Comparison of ENCODE assay signal across 14 mouse cellular contexts in the genomic region with DNA sequence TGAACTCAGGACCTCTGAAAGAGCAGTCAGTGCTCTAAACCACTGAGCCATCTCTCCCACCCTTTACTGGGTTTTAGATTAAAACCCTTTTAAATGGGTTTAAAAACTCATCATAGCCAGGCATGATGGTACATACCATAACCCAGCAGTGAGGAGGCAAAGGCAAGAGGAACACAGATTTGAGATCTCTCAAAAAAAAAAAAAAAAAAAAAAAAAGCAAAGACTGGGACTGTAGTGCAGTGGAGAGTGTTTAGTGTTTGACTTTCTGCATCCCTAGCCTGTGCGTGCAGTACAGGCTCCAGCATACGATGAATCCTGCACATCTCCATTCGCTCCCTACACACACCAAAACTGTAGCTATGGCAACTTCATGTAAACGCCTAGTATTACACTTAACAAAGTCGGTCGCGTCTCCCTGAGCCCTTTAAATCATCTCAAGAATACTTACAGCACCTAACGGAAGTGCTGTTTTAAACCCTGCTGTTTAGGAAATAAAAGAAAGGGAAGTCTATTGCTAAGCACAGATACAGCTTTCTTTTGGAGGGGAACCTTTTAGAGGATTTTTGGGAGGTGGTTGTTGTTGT. TPM values are rescaled to one million over a fixed set of nuclear protein-coding genes. Genes with fewer than 3 reads are reported as not detected.
DNase-seq lines count a peak whose midpoint lies in the region; ATAC-seq lines count a peak whose summit lies in the region.
"Had no signal": no experiment of that assay in that cellular context is flagged by ENCODE, and none has a peak within 500 bp of the region (broad histone marks: within the 10 kb centered on the region; RNA-seq: fewer than 3 reads in every experiment).

No protein-coding gene starts in this region.

- H3K27ac ChIP-seq in midbrain, embryonic 15.5 days = no peak overlapping the region
- H3K27ac ChIP-seq in midbrain, embryonic 10.5 days (replicated peaks) = no peak overlapping the region

- no peak overlapping the region for H3K4me3 ChIP-seq in midbrain, embryonic 15.5 days
- H3K4me3 ChIP-seq in midbrain, embryonic 10.5 days = no peak overlapping the region
- H3K4me3 ChIP-seq: erythroblast, embryonic 14.5 days had no signal

- 41% methylated on average over 8 of the region's 8 CpGs for WGBS in midbrain, embryonic 15.5 days
- WGBS in midbrain, embryonic 10.5 days = 69% methylated on average over 8 of the region's 8 CpGs

- no peak overlapping the region for H3K9ac ChIP-seq in midbrain, embryonic 15.5 days

- DNase-seq in heart, adult 11 months = peak; percentile 17
- DNase-seq in heart, adult 8-10 months (ENCODE audit: low spot score) = no peak
- no peak for DNase-seq in midbrain, embryonic 10.5 days (ENCODE audit: low spot score)
- peak; percentile 34 for DNase-seq in splenic B cell, adult 2 months (ENCODE audit: low read depth, low spot score)
- DNase-seq in layer of hippocampus, postnatal 36 days = no peak
- DNase-seq in left cerebral cortex, adult 8-10 months (ENCODE audit: low spot score in 2 of 2) = no peak
- DNase-seq: adrenal gland, postnatal 25 days; gastrocnemius, postnatal 10 days; kidney, adult 11 months; left cerebral cortex, postnatal 4 days; thymus, adult 18-20 months had no signal

- no peaks in the 10 kb centered on the region for H3K36me3 ChIP-seq in midbrain, embryonic 15.5 days (replicated peaks)
- no peaks in the 10 kb centered on the region for H3K36me3 ChIP-seq in midbrain, embryonic 10.5 days
- no peaks in the 10 kb centered on the region for H3K36me3 ChIP-seq in splenic B cell, adult 2 months (ENCODE audit: control insufficient read depth, insufficient read depth, low read length, poor library complexity, severe bottlenecking)

- H3K4me2 ChIP-seq in midbrain, embryonic 15.5 days = no peak overlapping the region

- H3K9me3 ChIP-seq in midbrain, embryonic 15.5 days = no peaks in the 10 kb centered on the region
- no peaks in the 10 kb centered on the region for H3K9me3 ChIP-seq in midbrain, embryonic 10.5 days (replicated peaks)

- H3K4me1 ChIP-seq in midbrain, embryonic 15.5 days = peaks cover 24% of the 10 kb centered on the region
- H3K4me1 ChIP-seq in midbrain, embryonic 10.5 days = peaks cover 10% of the 10 kb centered on the region

- no peaks in the 10 kb centered on the region for H3K27me3 ChIP-seq in midbrain, embryonic 15.5 days (replicated peaks)
- H3K27me3 ChIP-seq in midbrain, embryonic 10.5 days (ENCODE audit: low read depth, poor library complexity, severe bottlenecking) = no peaks in the 10 kb centered on the region
- no peaks in the 10 kb centered on the region; the same call in 1 of the 2 replicates for H3K27me3 ChIP-seq in splenic B cell, adult 2 months (ENCODE audit: control insufficient read depth, insufficient read depth, low read length, poor library complexity, severe bottlenecking)

- 0 out of 2 replicates have a peak, but pooled peaks have one; percentile 42 for ATAC-seq in midbrain, embryonic 15.5 days (replicated peaks)
- peak; percentile 86 to 88 for ATAC-seq in hematopoietic stem cell, adult 5-6 weeks (replicated peaks in 1 of 2; ENCODE audit: insufficient read depth in 1 of 2, low FRiP score in 2 of 2, low TSS enrichment in 1 of 2, low read depth in 1 of 2, poor library complexity in 2 of 2, severe bottlenecking in 2 of 2)

RNA-seq across cellular contexts. Expression of a gene that starts 8.1 kb away (rescaled TPM):
- total RNA-seq in heart, adult 8-10 months (2022) = 10 to 100 TPM; 43.5 to 48.0 (median 46.9) TPM
- polyA plus RNA-seq in midbrain, embryonic 15.5 days (2015; fragmentation: Nextera tagmentation; extraction: Ambion mirVana) = 18.8 and 19.5 TPM in 2 replicates
- 24.4 and 24.5 TPM in 2 replicates for polyA plus RNA-seq in midbrain, embryonic 10.5 days (2016; fragmentation: Nextera tagmentation; extraction: Ambion mirVana)
- 72.1 and 75.6 TPM in 2 replicates for total RNA-seq in hematopoietic stem cell, adult 5-6 weeks (2017)
- 10 to 100 TPM; 50.5 to 54.8 TPM for total RNA-seq in layer of hippocampus, postnatal 36 days (2021)
- total RNA-seq in left cerebral cortex, adult 8-10 months (2022) = 10 to 100 TPM; 45.9 to 47.0 (median 46.4) TPM

Comparison
In these comparisons a context has a peak if more than half of its experiments do, and no peak if none do; other contexts are left out.
1. DNase-seq: peak in heart, adult 11 months (single experiment) and splenic B cell, adult 2 months (single experiment); none in heart, adult 8-10 months (single experiment), midbrain, embryonic 10.5 days (single experiment), layer of hippocampus, postnatal 36 days (0 of 2) and left cerebral cortex, adult 8-10 months (0 of 2).